Mouse (Mus musculus): Measurements from ENCODE around the gene Fam69b.

The Fam69b gene

GRCm38 (mm10) chr2:26626081-26626480 lies 2.2 kb upstream of the Fam69b start:
- no peak for DNase-seq (ENCODE audit: low spot score in 2 of 2)

GRCm38 (mm10) chr2:26628792-26629437 lies 658 bp downstream of the Fam69b start:
- DNase-seq (ENCODE audit: low spot score in 2 of 2), result peak in 1 of 2 experiments; percentile 49

- DNase-seq (ENCODE audit: low spot score in 2 of 2), result no peak
Measured at GRCm38 (mm10) chr2:26632541-26633395, 4.5 kb downstream of the Fam69b start.

- no peak for DNase-seq (ENCODE audit: low spot score in 2 of 2)
Measured at GRCm38 (mm10) chr2:26633953-26634530, 5.8 kb downstream of the Fam69b start.

GRCm38 (mm10) chr2:26634629-26635488 lies 6.6 kb downstream of the Fam69b start:
- no peak for DNase-seq (ENCODE audit: low spot score in 2 of 2)

- no peak for DNase-seq (ENCODE audit: low spot score in 2 of 2)
Measured at GRCm38 (mm10) chr2:26635489-26636324, 7.5 kb downstream of the Fam69b start.

GRCm38 (mm10) chr2:26636325-26636635 lies 8.0 kb downstream of the Fam69b start:
- DNase-seq (ENCODE audit: low spot score in 2 of 2), result no peak

GRCm38 (mm10) chr2:26637316-26637932 lies 9.2 kb downstream of the Fam69b start:
- DNase-seq (ENCODE audit: low spot score in 2 of 2), result no peak

- no peak for DNase-seq (ENCODE audit: low spot score in 2 of 2)
Measured at GRCm38 (mm10) chr2:26638039-26638438, 9.8 kb downstream of the Fam69b start.

GRCm38 (mm10) chr2:26638572-26638971 lies 10.3 kb downstream of the Fam69b start:
- no peak for DNase-seq (ENCODE audit: low spot score in 2 of 2)

GRCm38 (mm10) chr2:26639083-26639482 lies 10.8 kb downstream of the Fam69b start:
- DNase-seq (ENCODE audit: low spot score in 2 of 2), result peak in 1 of 2 experiments; percentile 62

- peak; percentile 98 for DNase-seq (ENCODE audit: low spot score in 2 of 2)
Measured at GRCm38 (mm10) chr2:26639838-26640830, 11.9 kb downstream of the Fam69b start.

GRCm38 (mm10) chr2:26641006-26641647 lies 12.9 kb downstream of the Fam69b start:
- peak in 1 of 2 experiments; percentile 15 for DNase-seq (ENCODE audit: low spot score in 2 of 2)

GRCm38 (mm10) chr2:26643942-26644341 lies 15.7 kb downstream of the Fam69b start:
- DNase-seq (ENCODE audit: low spot score in 2 of 2), result peak in 1 of 2 experiments; percentile 20

GRCm38 (mm10) chr2:26646643-26647293 lies 18.5 kb downstream of the Fam69b start:
- DNase-seq (ENCODE audit: low spot score in 2 of 2), result peak; percentile 82 to 85

GRCm38 (mm10) chr2:26654687-26655086 lies 26.4 kb downstream of the Fam69b start:
- no peak for DNase-seq (ENCODE audit: low spot score in 2 of 2)

- DNase-seq (ENCODE audit: low spot score in 2 of 2), result no peak
Measured at GRCm38 (mm10) chr2:26657426-26657825, 29.2 kb downstream of the Fam69b start.

GRCm38 (mm10) chr2:26661143-26661752 lies 33.0 kb downstream of the Fam69b start:
- DNase-seq (ENCODE audit: low spot score in 2 of 2), result no peak

Data from right cerebral cortex, postnatal 10 days (tissue).